Mouse (Mus musculus): Measurements from ENCODE around the gene Atp23.

- TF ChIP-seq GATA1 (IDR thresholded peaks at IDR 0.05; ENCODE audit: low read length) (no peak), TAL1 (IDR thresholded peaks at IDR 0.05; ENCODE audit: low read length) (no peak)
Observed at GRCm38 (mm10) chr10:126906811-126907210, 5.7 kb upstream of the Atp23 start.
